Mouse (Mus musculus) thymus, adult 18-20 months (tissue): Measurements from ENCODE around the gene Smad9.

Experiments used
- DNase-seq, 2 experiments: peaks; one replicate each; pipeline ENCODE4 v3.0.0; 2022; ENCODE audit warnings: mixed read lengths in 2 of 2

The Smad9 gene

DNA sequence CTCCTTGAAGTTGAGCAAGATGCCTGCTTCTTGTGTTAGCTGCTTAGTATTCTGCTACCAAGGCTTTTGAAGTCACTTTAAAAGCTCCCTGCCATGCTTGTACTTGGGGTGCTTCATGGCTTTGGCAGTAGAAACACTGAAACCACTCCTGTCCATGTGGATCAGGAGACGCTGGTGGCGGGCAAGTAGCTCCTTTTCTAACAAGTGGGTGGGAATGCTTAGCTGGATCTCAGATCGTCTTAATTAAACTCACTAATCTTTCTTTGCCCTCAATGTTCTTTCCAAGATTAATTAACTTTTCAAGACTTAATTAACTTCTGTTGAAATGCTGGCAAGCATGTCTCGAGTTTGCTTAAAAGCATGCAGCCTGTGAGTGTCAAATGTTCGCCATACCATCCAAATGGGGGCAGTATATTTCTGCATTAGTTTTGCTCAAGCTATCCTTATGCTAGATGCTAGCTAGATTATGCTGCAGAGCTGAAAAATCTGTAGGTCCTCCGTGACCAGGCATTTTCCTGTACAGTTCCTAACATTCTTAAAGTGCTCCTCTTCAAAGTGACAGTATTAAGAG is 58.1 kb downstream of the Smad9 start:
- no peak for DNase-seq

DNA sequence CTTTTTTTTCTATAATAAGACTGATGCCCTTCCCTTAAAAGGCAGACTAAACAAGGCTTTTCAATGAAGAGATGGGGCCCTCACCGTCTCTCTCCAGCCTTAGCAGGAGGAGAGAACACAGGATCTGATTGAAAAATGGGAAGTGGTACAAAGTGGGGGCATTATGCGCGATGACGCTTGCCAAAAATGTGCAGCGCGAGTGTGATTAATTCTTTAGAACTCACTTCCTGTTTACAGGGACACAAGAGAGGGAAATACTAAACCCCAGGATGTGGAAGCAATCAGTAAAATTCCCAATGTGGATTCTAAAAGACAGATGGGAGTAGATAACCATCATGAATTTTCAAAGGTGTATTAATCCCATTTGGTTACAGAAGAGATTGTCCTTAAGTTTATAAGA is 59.2 kb downstream of the Smad9 start:
- no peak for DNase-seq

DNA sequence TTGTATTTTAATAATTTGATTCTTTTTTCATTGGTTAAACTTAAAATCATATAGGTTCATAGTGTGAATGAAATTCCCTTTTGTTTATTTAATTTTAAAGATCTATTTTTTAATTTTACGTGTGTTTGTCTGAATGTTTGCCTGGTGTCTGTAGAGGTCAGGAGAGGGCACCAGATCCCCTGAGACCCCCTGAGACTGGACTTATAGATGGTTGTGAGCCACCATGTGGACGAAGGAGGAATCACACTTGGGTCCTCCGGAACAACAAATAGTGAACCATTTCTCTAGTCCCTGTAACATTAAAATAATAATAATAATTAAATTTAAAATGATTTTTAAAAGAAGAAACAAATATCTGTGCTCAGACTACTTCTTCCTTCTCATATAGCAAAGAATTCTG is 59.9 kb downstream of the Smad9 start:
- peak in 1 of 2 experiments; percentile 20 for DNase-seq

DNA sequence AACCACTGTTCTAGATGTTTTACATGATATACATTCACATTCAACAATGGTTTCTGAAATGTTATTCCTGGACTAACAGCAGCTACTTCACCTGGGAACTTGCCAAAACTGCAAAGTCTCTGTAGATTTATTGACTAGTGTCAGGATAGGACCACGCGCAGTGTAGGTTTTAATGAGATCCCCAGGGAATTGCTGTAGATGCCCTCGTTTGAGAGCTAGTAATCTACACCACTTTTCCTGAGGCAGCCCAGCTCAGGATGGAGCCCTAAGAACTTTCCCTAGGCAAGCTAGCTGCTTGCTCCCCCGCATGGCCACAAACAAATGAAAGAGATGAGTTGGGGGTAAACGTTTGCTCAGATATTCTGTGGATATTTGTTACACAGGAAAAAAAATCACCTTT is 67.1 kb downstream of the Smad9 start:
- no peak for DNase-seq

DNA sequence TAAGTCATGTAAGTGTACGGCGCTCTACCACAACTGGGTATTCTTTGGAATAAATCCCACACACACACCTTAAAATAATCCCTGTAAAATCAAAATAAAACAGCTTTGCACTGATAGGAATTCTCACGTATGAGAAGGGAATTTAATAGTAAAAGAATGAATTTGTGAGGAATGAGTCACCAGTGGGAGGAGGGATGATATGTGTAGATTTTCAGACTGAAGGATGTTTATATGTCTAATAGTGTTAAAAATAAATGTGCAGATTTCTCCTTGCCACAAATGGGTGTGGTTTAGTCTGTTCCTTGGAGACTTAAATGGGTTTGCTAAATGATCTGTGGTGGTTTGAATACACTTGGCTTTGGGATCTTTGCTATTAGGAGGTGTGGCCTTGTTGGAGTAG is 77.1 kb downstream of the Smad9 start:
- no peak for DNase-seq

DNA sequence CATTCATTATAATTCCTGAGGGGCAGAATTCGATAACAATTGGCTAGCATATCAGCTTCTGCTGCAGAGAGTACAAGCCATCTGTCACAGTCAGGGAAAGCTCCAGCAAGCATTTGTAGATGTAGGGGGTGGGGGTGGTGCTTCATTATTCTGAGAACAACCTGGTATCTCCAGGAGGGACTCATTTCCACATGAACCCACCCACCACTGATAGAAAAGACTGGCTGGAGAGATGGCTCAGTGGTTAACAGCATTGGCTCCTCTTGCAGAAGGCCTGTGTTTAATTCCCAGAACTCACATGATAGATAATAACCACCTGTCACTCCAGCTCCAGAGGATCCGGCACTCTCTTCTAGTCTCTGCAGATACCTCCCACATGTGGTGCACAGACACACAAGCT is 80.0 kb downstream of the Smad9 start:
- DNase-seq = no peak
